Mouse (Mus musculus) myocyte (in vitro differentiated cells): ENCODE measurements around the gene Rab11fip4. TPM values are rescaled to one million over a fixed set of nuclear protein-coding genes. Genes with fewer than 3 reads are reported as not detected.

Experiments used
- H3K27me3 ChIP-seq: one replicate; pipeline ENCODE4 v1.6.1; 2011; ENCODE audit not compliant: control insufficient read depth, insufficient read depth, insufficient read length
- H3K36me3 ChIP-seq: one replicate; pipeline ENCODE4 v1.6.1; 2011; ENCODE audit not compliant: control insufficient read depth, insufficient read depth
- H3K4me2 ChIP-seq: one replicate; pipeline ENCODE4 v1.6.1; 2011; ENCODE audit warnings: low read depth, control low read depth
- H3K4me3 ChIP-seq: one replicate; pipeline ENCODE4 v1.5.1; 2011; ENCODE audit warnings: mild to moderate bottlenecking, control low read depth, moderate library complexity
- H3K79me2 ChIP-seq: one replicate; pipeline ENCODE4 v1.6.1; 2011; ENCODE audit not compliant: control insufficient read depth, insufficient read depth
- H3ac ChIP-seq: one replicate; pipeline ENCODE4 v1.6.1; 2011; ENCODE audit not compliant: control insufficient read depth, insufficient read length
- CEBPB ChIP-seq: IDR thresholded peaks from 2 replicates; pipeline ENCODE4 v1.6.1; 2011; ENCODE audit warnings: mild to moderate bottlenecking, moderate library complexity; ENCODE audit not compliant: poor library complexity, insufficient read depth, severe bottlenecking
- E2F4 ChIP-seq: IDR thresholded peaks from one replicate; pipeline ENCODE4 v1.6.1; 2011; ENCODE audit warnings: mild to moderate bottlenecking, control low read depth, moderate library complexity; ENCODE audit not compliant: insufficient read depth
- MAX ChIP-seq: IDR thresholded peaks from one replicate; pipeline ENCODE4 v1.6.1; 2011; ENCODE audit warnings: low read depth, mild to moderate bottlenecking, control low read depth
- MYOD1 ChIP-seq, 3 experiments: IDR thresholded peaks; one replicate each; pipeline ENCODE4 v1.6.1; 2011; ENCODE audit warnings: control low read depth in 2 of 3, low read depth in 2 of 3, mild to moderate bottlenecking in 2 of 3, moderate library complexity in 1 of 3; ENCODE audit not compliant: insufficient read length in 2 of 3, control insufficient read depth in 1 of 3
- MYOG ChIP-seq, 3 experiments: IDR thresholded peaks; one replicate each; pipeline ENCODE4 v1.6.1; 2011; ENCODE audit warnings: control low read depth in 2 of 3, low read depth in 2 of 3, mild to moderate bottlenecking in 2 of 3; ENCODE audit not compliant: insufficient read length in 2 of 3, control insufficient read depth in 1 of 3, insufficient read depth in 1 of 3
- POLR2A ChIP-seq: IDR thresholded peaks from one replicate; pipeline ENCODE4 v1.6.1; 2011; ENCODE audit warnings: low read depth, mild to moderate bottlenecking, control low read depth, moderate library complexity; ENCODE audit not compliant: insufficient read length
- POLR2AphosphoS2 ChIP-seq: IDR thresholded peaks from one replicate; pipeline ENCODE4 v1.6.1; 2011; ENCODE audit warnings: low read depth, control low read depth; ENCODE audit not compliant: insufficient read length
- REST ChIP-seq: IDR thresholded peaks from one replicate; pipeline ENCODE4 v1.6.1; 2011; ENCODE audit warnings: mild to moderate bottlenecking, control low read depth, moderate library complexity; ENCODE audit not compliant: insufficient read depth, insufficient read length
- SRF ChIP-seq: IDR thresholded peaks from one replicate; pipeline ENCODE4 v1.6.1; 2011; ENCODE audit warnings: low read depth; ENCODE audit not compliant: control insufficient read depth, insufficient read length
- TCF12 ChIP-seq: IDR thresholded peaks from one replicate; pipeline ENCODE4 v1.6.1; 2011; ENCODE audit warnings: mild to moderate bottlenecking, control low read depth; ENCODE audit not compliant: poor library complexity, insufficient read depth, severe bottlenecking
- TCF3 ChIP-seq: IDR thresholded peaks from one replicate; pipeline ENCODE4 v1.6.1; 2011; ENCODE audit warnings: low read depth, control low read depth; ENCODE audit not compliant: insufficient read length
- USF1 ChIP-seq: IDR thresholded peaks from one replicate; pipeline ENCODE4 v1.6.1; 2011; ENCODE audit warnings: low read depth, mild to moderate bottlenecking, control low read depth, moderate library complexity
- polyA plus RNA-seq: library from polyadenylated mRNA; unstranded; fragments of >200 nt; fragmentation: generic; extraction: Trizol; gene quantifications from one replicate; pipeline ENCODE4 v1.2.1, GENCODE M21; 2012; ENCODE audit warnings: missing spikeins

Rab11fip4 gene
- polyA plus RNA-seq, 1 experiment: 0.04 TPM

- Histone ChIP-seq H3K79me2 (no peaks in the 10 kb centered on the region), H3K4me2 (no peak overlapping the region), H3K27me3 (peaks cover 51% of the 10 kb centered on the region), H3K36me3 (no peaks in the 10 kb centered on the region), H3K4me3 (no peak overlapping the region), H3ac (no peak overlapping the region)
- TF ChIP-seq POLR2A: no peak
- no peak for TF ChIP-seq TCF12
- no peak for TF ChIP-seq CEBPB
- no peak for TF ChIP-seq SRF
- no peak for TF ChIP-seq TCF3
- no peak for TF ChIP-seq POLR2AphosphoS2
- no peak for TF ChIP-seq MYOD1 (IDR thresholded peaks at IDR 0.05; ENCODE audit: control insufficient read depth in 1 of 3, insufficient read length in 2 of 3, low read depth in 2 of 3)
- TF ChIP-seq MYOG (IDR thresholded peaks at IDR 0.05; ENCODE audit: control insufficient read depth in 1 of 3, insufficient read depth in 1 of 3, insufficient read length in 2 of 3, low read depth in 2 of 3): no peak
- no peak for TF ChIP-seq E2F4
- TF ChIP-seq USF1: no peak
- no peak for TF ChIP-seq MAX
- no peak for TF ChIP-seq REST
These were observed 86.4 kb downstream of the Rab11fip4 start for GRCm38 (mm10) chr11:79677402-79677801.

- Histone ChIP-seq H3ac (no peak overlapping the region), H3K79me2 (no peaks in the 10 kb centered on the region), H3K27me3 (peaks cover 56% of the 10 kb centered on the region), H3K36me3 (no peaks in the 10 kb centered on the region), H3K4me2 (no peak overlapping the region), H3K4me3 (no peak overlapping the region)
- TF ChIP-seq TCF12 (no peak), TCF3 (no peak), E2F4 (no peak), USF1 (no peak), MYOG (IDR thresholded peaks at IDR 0.05; ENCODE audit: control insufficient read depth in 1 of 3, insufficient read depth in 1 of 3, insufficient read length in 2 of 3, low read depth in 2 of 3) (no peak), POLR2A (no peak), MYOD1 (IDR thresholded peaks at IDR 0.05; ENCODE audit: control insufficient read depth in 1 of 3, insufficient read length in 2 of 3, low read depth in 2 of 3) (no peak), SRF (no peak), MAX (no peak), POLR2AphosphoS2 (no peak), CEBPB (no peak)
These were observed 87.5 kb downstream of the Rab11fip4 start for GRCm38 (mm10) chr11:79678363-79679153.

- H3K36me3 ChIP-seq: no peaks in the 10 kb centered on the region
- no peaks in the 10 kb centered on the region for H3K79me2 ChIP-seq
- H3ac ChIP-seq: no peak overlapping the region
- TF ChIP-seq MAX: no peak
- no peak for TF ChIP-seq REST
- TF ChIP-seq E2F4: no peak
- TF ChIP-seq POLR2A: no peak
- no peak for TF ChIP-seq SRF
- TF ChIP-seq MYOD1 (IDR thresholded peaks at IDR 0.05; ENCODE audit: control insufficient read depth in 1 of 3, insufficient read length in 2 of 3, low read depth in 2 of 3): no peak
- no peak for TF ChIP-seq USF1
- no peak for TF ChIP-seq MYOG (IDR thresholded peaks at IDR 0.05; ENCODE audit: control insufficient read depth in 1 of 3, insufficient read depth in 1 of 3, insufficient read length in 2 of 3, low read depth in 2 of 3)
- no peak for TF ChIP-seq TCF12
- TF ChIP-seq CEBPB: no peak
- TF ChIP-seq TCF3: no peak
- TF ChIP-seq POLR2AphosphoS2: no peak
- H3K4me3 ChIP-seq: no peak overlapping the region
- H3K4me2 ChIP-seq: no peak overlapping the region
- H3K27me3 ChIP-seq: peaks cover 69% of the 10 kb centered on the region
These were observed 88.9 kb downstream of the Rab11fip4 start for GRCm38 (mm10) chr11:79679929-79680328.

DNA sequence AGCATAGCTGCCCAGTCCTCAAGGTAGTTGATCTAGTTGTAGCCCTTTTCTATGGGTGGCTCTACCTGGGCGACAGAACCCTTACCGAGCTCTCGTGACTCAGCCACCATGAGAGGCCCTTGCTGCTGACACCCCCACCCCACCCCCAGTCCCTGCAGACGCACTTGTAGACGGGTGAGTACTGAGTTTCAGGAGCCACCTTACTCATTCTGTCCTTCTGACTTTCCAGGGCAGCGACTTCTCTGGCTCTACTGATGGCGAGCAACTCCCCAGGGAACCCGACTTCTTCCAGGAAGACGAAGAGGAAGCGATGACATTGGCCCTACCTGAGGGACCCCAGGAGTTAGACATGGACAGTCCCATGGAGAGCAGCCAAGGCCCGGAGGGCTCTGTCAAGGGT is 89.5 kb downstream of the Rab11fip4 start:
- Histone ChIP-seq H3K4me3 (no peak overlapping the region), H3K79me2 (no peaks in the 10 kb centered on the region), H3ac (no peak overlapping the region), H3K4me2 (no peak overlapping the region), H3K36me3 (no peaks in the 10 kb centered on the region), H3K27me3 (peaks cover 71% of the 10 kb centered on the region)
- TF ChIP-seq POLR2A (no peak), USF1 (no peak), TCF12 (no peak), MAX (no peak), SRF (no peak), TCF3 (no peak), MYOD1 (IDR thresholded peaks at IDR 0.05; ENCODE audit: control insufficient read depth in 1 of 3, insufficient read length in 2 of 3, low read depth in 2 of 3) (no peak), E2F4 (no peak), MYOG (IDR thresholded peaks at IDR 0.05; ENCODE audit: control insufficient read depth in 1 of 3, insufficient read depth in 1 of 3, insufficient read length in 2 of 3, low read depth in 2 of 3) (no peak)
